Mouse (Mus musculus): ENCODE data around the gene Abtb2. TPM values are rescaled to one million over a fixed set of nuclear protein-coding genes. Genes with fewer than 3 reads are reported as not detected.

Abtb2 gene
- total and polyA plus RNA-seq, 2 experiments from 2014 or later = 12.3 to 45.9 TPM

GRCm38 (mm10) chr2:103613865-103614264 is 47.8 kb downstream of the Abtb2 start:
- TF ChIP-seq EP300 (IDR thresholded peaks at IDR 0.05; ENCODE audit: low read depth) (no peak), CTCF (IDR thresholded peaks at IDR 0.05; ENCODE audit: low read depth) (no peak)
- H3K27ac ChIP-seq (ENCODE audit: low read depth) = no peak overlapping the region
- ATAC-seq (ENCODE audit: insufficient read depth, low read depth) (no peak), DNase-seq (ENCODE audit: low spot score) (no peak)
- no peak overlapping the region for H3K9ac ChIP-seq (replicated peaks; ENCODE audit: low read depth, low read length)
- 43% methylated on average over 3 of the region's 3 CpGs for WGBS
- no peaks in the 10 kb centered on the region for H3K36me3 ChIP-seq (replicated peaks; ENCODE audit: control insufficient read depth, insufficient read depth, low read length)
- H3K9me3 ChIP-seq (replicated peaks; ENCODE audit: control insufficient read depth, low read length) = no peaks in the 10 kb centered on the region
- no peaks in the 10 kb centered on the region for H3K27me3 ChIP-seq (ENCODE audit: control insufficient read depth, insufficient read depth, low read length)
- H3K4me1 ChIP-seq (ENCODE audit: control insufficient read depth, insufficient read depth) = peaks cover 34% of the 10 kb centered on the region
- no peak overlapping the region for H3K4me3 ChIP-seq (ENCODE audit: low read depth, low read length)
- H3K4me2 ChIP-seq (ENCODE audit: low read depth, low read length) = no peak overlapping the region

- H3K4me2 ChIP-seq (ENCODE audit: low read depth, low read length) = no peak overlapping the region
- no peak for TF ChIP-seq CTCF (IDR thresholded peaks at IDR 0.05; ENCODE audit: low read depth)
- 82% methylated on average over 5 of the region's 5 CpGs for WGBS
- no peaks in the 10 kb centered on the region for H3K27me3 ChIP-seq (ENCODE audit: control insufficient read depth, insufficient read depth, low read length)
- H3K4me1 ChIP-seq (ENCODE audit: control insufficient read depth, insufficient read depth) = peaks cover 27% of the 10 kb centered on the region
- no peak overlapping the region for H3K27ac ChIP-seq (ENCODE audit: low read depth)
- no peak overlapping the region for H3K9ac ChIP-seq (replicated peaks; ENCODE audit: low read depth, low read length)
- ATAC-seq (ENCODE audit: insufficient read depth, low read depth) = no peak
- H3K9me3 ChIP-seq (replicated peaks; ENCODE audit: control insufficient read depth, low read length) = no peaks in the 10 kb centered on the region
- no peaks in the 10 kb centered on the region for H3K36me3 ChIP-seq (replicated peaks; ENCODE audit: control insufficient read depth, insufficient read depth, low read length)
- no peak for DNase-seq (ENCODE audit: low spot score)
- no peak overlapping the region for H3K4me3 ChIP-seq (ENCODE audit: low read depth, low read length)
These were observed 48.9 kb downstream of the Abtb2 start for GRCm38 (mm10) chr2:103615028-103615427.

- Histone ChIP-seq H3K9ac (replicated peaks; ENCODE audit: low read depth, low read length) (no peak overlapping the region), H3K4me2 (ENCODE audit: low read depth, low read length) (no peak overlapping the region), H3K9me3 (replicated peaks; ENCODE audit: control insufficient read depth, low read length) (no peaks in the 10 kb centered on the region), H3K36me3 (replicated peaks; ENCODE audit: control insufficient read depth, insufficient read depth, low read length) (no peaks in the 10 kb centered on the region), H3K4me3 (ENCODE audit: low read depth, low read length) (no peak overlapping the region), H3K27ac (ENCODE audit: low read depth) (no peak overlapping the region), H3K27me3 (ENCODE audit: control insufficient read depth, insufficient read depth, low read length) (no peaks in the 10 kb centered on the region), H3K4me1 (ENCODE audit: control insufficient read depth, insufficient read depth) (peaks cover 25% of the 10 kb centered on the region)
- DNase-seq (ENCODE audit: low spot score) = no peak
- no peak for ATAC-seq (ENCODE audit: insufficient read depth, low read depth)
- TF ChIP-seq EP300 (IDR thresholded peaks at IDR 0.05; ENCODE audit: low read depth) = no peak
- no peak for TF ChIP-seq CTCF (IDR thresholded peaks at IDR 0.05; ENCODE audit: low read depth)
These were observed 52.3 kb downstream of the Abtb2 start for GRCm38 (mm10) chr2:103618407-103618806.

GRCm38 (mm10) chr2:103622950-103623349 is 56.8 kb downstream of the Abtb2 start:
- H3K4me3 ChIP-seq (ENCODE audit: low read depth, low read length) = no peak overlapping the region
- H3K9ac ChIP-seq (replicated peaks; ENCODE audit: low read depth, low read length) = no peak overlapping the region
- 72% methylated on average over 4 of the region's 4 CpGs for WGBS
- no peak for TF ChIP-seq EP300 (IDR thresholded peaks at IDR 0.05; ENCODE audit: low read depth)
- TF ChIP-seq CTCF (IDR thresholded peaks at IDR 0.05; ENCODE audit: low read depth) = no peak
- H3K36me3 ChIP-seq (replicated peaks; ENCODE audit: control insufficient read depth, insufficient read depth, low read length) = no peaks in the 10 kb centered on the region
- H3K4me1 ChIP-seq (ENCODE audit: control insufficient read depth, insufficient read depth) = peaks cover 38% of the 10 kb centered on the region
- DNase-seq (ENCODE audit: low spot score) (no peak), ATAC-seq (ENCODE audit: insufficient read depth, low read depth) (no peak)
- H3K27me3 ChIP-seq (ENCODE audit: control insufficient read depth, insufficient read depth, low read length) = no peaks in the 10 kb centered on the region
- H3K27ac ChIP-seq (ENCODE audit: low read depth) = no peak overlapping the region
- H3K4me2 ChIP-seq (ENCODE audit: low read depth, low read length) = no peak overlapping the region
- H3K9me3 ChIP-seq (replicated peaks; ENCODE audit: control insufficient read depth, low read length) = no peaks in the 10 kb centered on the region

GRCm38 (mm10) chr2:103625349-103625932 is 59.3 kb downstream of the Abtb2 start:
- Histone ChIP-seq H3K4me2 (ENCODE audit: low read depth, low read length) (peak overlapping the region; percentile 15; the same call in 1 of the 2 replicates), H3K4me3 (ENCODE audit: low read depth, low read length) (no peak overlapping the region), H3K4me1 (ENCODE audit: control insufficient read depth, insufficient read depth) (peaks cover 34% of the 10 kb centered on the region), H3K9me3 (replicated peaks; ENCODE audit: control insufficient read depth, low read length) (no peaks in the 10 kb centered on the region), H3K27me3 (ENCODE audit: control insufficient read depth, insufficient read depth, low read length) (no peaks in the 10 kb centered on the region), H3K36me3 (replicated peaks; ENCODE audit: control insufficient read depth, insufficient read depth, low read length) (no peaks in the 10 kb centered on the region), H3K27ac (ENCODE audit: low read depth) (no peak overlapping the region; the same call in 1 of the 2 replicates), H3K9ac (replicated peaks; ENCODE audit: low read depth, low read length) (no peak overlapping the region)
- ATAC-seq (ENCODE audit: insufficient read depth, low read depth) = peak; percentile 35; the same call in 1 of the 2 replicates
- DNase-seq (ENCODE audit: low spot score) = no peak
- 17% methylated on average over 7 of the region's 7 CpGs for WGBS
- TF ChIP-seq CTCF (IDR thresholded peaks at IDR 0.05; ENCODE audit: low read depth) = no peak
- TF ChIP-seq EP300 (IDR thresholded peaks at IDR 0.05; ENCODE audit: low read depth) = no peak

GRCm38 (mm10) chr2:103627101-103627500 is 61.0 kb downstream of the Abtb2 start:
- TF ChIP-seq CTCF (IDR thresholded peaks at IDR 0.05; ENCODE audit: low read depth) = no peak
- no peak overlapping the region for H3K4me2 ChIP-seq (ENCODE audit: low read depth, low read length)
- no peak overlapping the region for H3K4me3 ChIP-seq (ENCODE audit: low read depth, low read length)
- peaks cover 36% of the 10 kb centered on the region for H3K4me1 ChIP-seq (ENCODE audit: control insufficient read depth, insufficient read depth)
- H3K27me3 ChIP-seq (ENCODE audit: control insufficient read depth, insufficient read depth, low read length) = no peaks in the 10 kb centered on the region
- DNase-seq (ENCODE audit: low spot score) (no peak), ATAC-seq (ENCODE audit: insufficient read depth, low read depth) (no peak)
- no peak overlapping the region for H3K9ac ChIP-seq (replicated peaks; ENCODE audit: low read depth, low read length)
- no peaks in the 10 kb centered on the region for H3K36me3 ChIP-seq (replicated peaks; ENCODE audit: control insufficient read depth, insufficient read depth, low read length)
- 70% methylated on average over 7 of the region's 7 CpGs for WGBS
- no peak overlapping the region for H3K27ac ChIP-seq (ENCODE audit: low read depth)
- no peaks in the 10 kb centered on the region for H3K9me3 ChIP-seq (replicated peaks; ENCODE audit: control insufficient read depth, low read length)
